Comparison of ENCODE assay signal across 14 mouse cellular contexts in genomic region chr8:34472434-34472833, GRCm38 (mm10).
DNase-seq lines count a peak whose midpoint lies in the region; ATAC-seq and TF ChIP-seq lines count a peak whose summit lies in the region.
"Had no signal": no experiment of that assay in that cellular context is flagged by ENCODE, and none has a peak within 500 bp of the region (broad histone marks: within the 10 kb centered on the region; RNA-seq: fewer than 3 reads in every experiment).

No protein-coding gene starts in this region.

- ATAC-seq in lung, postnatal 0 days: peak; percentile 19; the same call in 1 of the 2 replicates
- ATAC-seq in heart, postnatal 0 days (ENCODE audit: insufficient read depth, low read depth): no peak

- no peak overlapping the region for H3K4me3 ChIP-seq in lung, postnatal 0 days (ENCODE audit: low read depth, low read length)
- H3K4me3 ChIP-seq in heart, postnatal 0 days (ENCODE audit: low read depth, low read length): no peak overlapping the region
- H3K4me3 ChIP-seq: heart, adult 2 months had no signal

- no peak overlapping the region for H3K9ac ChIP-seq in lung, postnatal 0 days (replicated peaks; ENCODE audit: low read depth)
- no peak overlapping the region for H3K9ac ChIP-seq in heart, postnatal 0 days (replicated peaks; ENCODE audit: low read depth, low read length)

- no peaks in the 10 kb centered on the region for H3K36me3 ChIP-seq in lung, postnatal 0 days (ENCODE audit: insufficient read depth, low read length)
- no peaks in the 10 kb centered on the region for H3K36me3 ChIP-seq in heart, postnatal 0 days (replicated peaks; ENCODE audit: control insufficient read depth, insufficient read depth, low read length)
- H3K36me3 ChIP-seq: G1E had no signal

- no peaks in the 10 kb centered on the region for H3K27me3 ChIP-seq in lung, postnatal 0 days (replicated peaks; ENCODE audit: insufficient read depth, low read length)
- no peaks in the 10 kb centered on the region for H3K27me3 ChIP-seq in heart, postnatal 0 days (ENCODE audit: control insufficient read depth, insufficient read depth, low read length)

- H3K4me2 ChIP-seq in lung, postnatal 0 days (replicated peaks; ENCODE audit: low read depth, low read length): no peak overlapping the region
- no peak overlapping the region for H3K4me2 ChIP-seq in heart, postnatal 0 days (ENCODE audit: low read depth, low read length)

- TF ChIP-seq CTCF in lung, postnatal 0 days (IDR thresholded peaks at IDR 0.05): no peak
- no peak for TF ChIP-seq CTCF in heart, postnatal 0 days (IDR thresholded peaks at IDR 0.05; ENCODE audit: low read depth)

- TF ChIP-seq EP300 in lung, postnatal 0 days (IDR thresholded peaks at IDR 0.05): no peak
- no peak for TF ChIP-seq EP300 in heart, postnatal 0 days (IDR thresholded peaks at IDR 0.05; ENCODE audit: low read depth)

- H3K9me3 ChIP-seq in lung, postnatal 0 days (ENCODE audit: low read length): no peaks in the 10 kb centered on the region
- H3K9me3 ChIP-seq in heart, postnatal 0 days (replicated peaks; ENCODE audit: control insufficient read depth, low read length): no peaks in the 10 kb centered on the region

- 31% methylated on average over 8 of the region's 8 CpGs for WGBS in lung, postnatal 0 days
- WGBS in heart, postnatal 0 days: 17% methylated on average over 8 of the region's 8 CpGs

- H3K27ac ChIP-seq in lung, postnatal 0 days (ENCODE audit: low read length): no peak overlapping the region
- H3K27ac ChIP-seq in heart, postnatal 0 days (ENCODE audit: low read depth): no peak overlapping the region

- peaks cover 5% of the 10 kb centered on the region; the same call in 1 of the 2 replicates for H3K4me1 ChIP-seq in lung, postnatal 0 days (ENCODE audit: insufficient read depth, low read depth, low read length)
- peaks cover 29% of the 10 kb centered on the region for H3K4me1 ChIP-seq in heart, postnatal 0 days (ENCODE audit: control insufficient read depth, insufficient read depth)

- DNase-seq in gastrocnemius, adult 18-20 months (ENCODE audit: low spot score): peak; percentile 7
- DNase-seq in gastrocnemius, postnatal 36 days: no peak
- DNase-seq in lung, postnatal 0 days (ENCODE audit: low spot score): no peak
- no peak for DNase-seq in lung, adult 18-20 months
- peak; percentile 22 for DNase-seq in heart, postnatal 0 days (ENCODE audit: low spot score)
- DNase-seq in retina, embryonic 14.5 days (ENCODE audit: low spot score): peak; percentile 41
- DNase-seq in urinary bladder, postnatal 14 days (ENCODE audit: low spot score): no peak
- no peak for DNase-seq in natural killer cell, adult 2 months (ENCODE audit: low spot score in 2 of 2)
- DNase-seq: adrenal gland, postnatal 10 days; cerebellum, adult 9-10 months; kidney, postnatal 25 days; spleen, adult 18-20 months had no signal

- intact Hi-C loops in gastrocnemius, postnatal 36 days (cut with DNase I): no loop called here

Comparison
In these comparisons a context has a peak if more than half of its experiments do, and no peak if none do; other contexts are left out.
1. DNase-seq: peak in gastrocnemius, adult 18-20 months (single experiment), heart, postnatal 0 days (single experiment) and retina, embryonic 14.5 days (single experiment); none in gastrocnemius, postnatal 36 days (0 of 2), lung, postnatal 0 days (single experiment), lung, adult 18-20 months (0 of 2), urinary bladder, postnatal 14 days (single experiment) and natural killer cell, adult 2 months (0 of 2).